Mouse (Mus musculus) CD4-positive, CD25-positive, alpha-beta regulatory T cell, adult 4 months (primary cell): ENCODE measurements around the gene Car3. TPM values are rescaled to one million over a fixed set of nuclear protein-coding genes. Genes with fewer than 3 reads are reported as not detected.
"Not testable (repeated sequence)": the region's sequence is repeated elsewhere in the genome, so short reads cannot be mapped to it uniquely, and the experiment has no call there.

Experiments used
- ATAC-seq: one replicate; pipeline ENCODE4 v1.8.0; 2017
- polyA plus RNA-seq, 2 experiments: library from polyadenylated mRNA; unstranded; fragments of 100-300 nt; shearing (Covaris generic); gene quantifications; one replicate each; pipeline ENCODE4 v1.2.1; 2017

Gene Car3
- polyA plus RNA-seq, result not detected

DNA sequence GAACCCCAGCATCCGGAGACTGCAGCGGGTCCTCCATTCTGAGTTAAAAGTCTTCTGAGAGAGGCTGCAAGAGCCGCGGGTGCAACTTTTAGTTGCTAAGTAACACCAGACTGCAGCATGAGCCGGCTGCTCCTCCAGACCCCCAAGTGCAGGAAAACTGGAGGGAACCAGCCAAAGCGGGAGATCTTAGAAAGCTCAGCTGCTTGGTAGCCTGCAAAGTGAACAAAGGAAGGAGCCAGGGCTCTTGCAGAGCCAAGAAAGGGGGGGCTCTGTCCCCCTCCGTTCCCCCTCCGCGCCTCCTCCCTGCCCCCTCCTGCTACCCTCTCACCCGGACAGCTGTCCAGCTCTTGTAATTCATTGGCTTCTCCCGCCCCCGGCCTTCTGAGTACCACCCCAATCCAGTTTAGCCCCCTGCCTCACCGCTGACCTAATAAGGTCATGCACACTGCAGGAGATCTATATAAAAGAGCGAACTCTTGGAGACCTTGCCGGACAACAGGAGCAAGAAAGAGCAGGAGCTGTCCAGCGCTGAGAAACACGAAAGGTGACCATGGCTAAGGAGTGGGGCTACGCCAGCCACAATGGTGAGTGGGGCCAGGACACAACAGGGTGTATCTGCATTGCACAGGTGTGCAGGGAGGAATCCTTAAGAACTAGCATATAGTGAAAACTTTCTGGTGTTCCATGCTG lies at the start of gene Car3:
Gene Car3 (plus strand): TSS at position 491 of the 690 bp plus-strand sequence.
- no peak for ATAC-seq

DNA sequence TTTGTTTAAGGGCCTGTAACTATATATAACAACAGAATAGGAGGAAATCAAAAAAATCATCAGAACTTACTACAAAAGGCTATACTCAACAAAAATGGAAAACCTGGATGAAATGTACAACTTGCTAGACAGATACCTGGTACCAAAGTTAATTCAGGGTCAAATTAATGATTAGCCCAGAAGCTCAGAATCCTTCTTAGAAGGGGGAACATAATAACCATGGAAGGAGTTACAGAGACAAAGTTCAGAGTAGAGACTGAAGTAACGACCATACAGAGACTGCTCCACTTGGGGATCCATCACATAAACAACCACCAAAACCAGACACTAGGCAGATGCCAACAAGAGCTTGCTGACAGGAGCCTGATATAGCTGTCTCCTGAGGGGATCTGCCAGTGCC lies 47.9 kb upstream of the Car3 start:
- ATAC-seq, result not testable (repeated sequence)

DNA sequence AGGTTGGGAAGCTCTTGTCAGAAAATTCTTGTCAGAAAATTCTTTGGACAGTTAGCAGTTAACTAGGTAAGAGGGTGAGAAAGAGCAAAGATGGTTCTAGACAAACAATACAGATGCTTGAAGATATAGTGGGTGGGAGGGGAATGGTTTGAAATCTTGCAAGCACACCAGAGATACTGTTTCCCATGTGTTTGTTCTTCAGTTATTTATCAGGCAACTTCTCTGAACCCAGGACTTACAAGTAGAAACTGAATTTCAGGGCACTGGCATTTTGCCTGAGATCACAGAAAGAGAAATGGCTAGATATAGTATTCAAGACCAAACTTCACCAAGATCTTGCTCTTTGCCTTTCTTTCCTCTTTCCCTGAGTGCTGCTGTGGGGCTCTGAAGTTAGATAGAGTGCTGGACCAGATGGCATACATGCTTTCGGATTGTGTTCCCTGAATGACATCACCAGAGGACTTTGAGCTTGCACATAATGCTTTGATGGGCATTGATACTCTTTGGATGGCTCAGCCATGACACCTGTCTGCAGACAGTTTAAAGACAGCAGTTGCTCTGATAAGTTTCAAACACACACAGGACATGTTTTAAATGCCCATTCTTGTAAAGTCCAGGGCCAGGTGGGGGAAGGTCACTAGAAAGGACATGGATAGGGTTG lies 43.3 kb upstream of the Car3 start:
- ATAC-seq, result no peak

DNA sequence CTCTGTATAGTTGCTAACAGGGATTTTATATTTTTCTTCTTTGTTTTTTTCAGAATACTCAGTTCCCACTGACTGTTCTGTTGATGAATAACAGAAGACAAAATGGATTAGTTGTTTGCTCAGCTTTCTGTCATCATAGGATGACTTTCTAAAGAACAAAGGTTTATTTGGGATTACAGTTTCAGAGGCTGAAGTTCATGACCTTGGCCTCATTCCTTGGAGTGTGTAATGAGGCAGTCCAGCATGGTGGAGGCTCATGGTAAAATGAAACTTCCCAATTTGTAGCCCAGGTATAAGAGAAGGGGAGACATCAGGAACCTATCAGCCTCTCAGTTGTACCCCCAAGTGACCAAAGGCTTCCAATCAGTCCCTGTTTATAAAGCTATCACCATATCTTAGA lies 34.4 kb upstream of the Car3 start:
- ATAC-seq, result no peak

DNA sequence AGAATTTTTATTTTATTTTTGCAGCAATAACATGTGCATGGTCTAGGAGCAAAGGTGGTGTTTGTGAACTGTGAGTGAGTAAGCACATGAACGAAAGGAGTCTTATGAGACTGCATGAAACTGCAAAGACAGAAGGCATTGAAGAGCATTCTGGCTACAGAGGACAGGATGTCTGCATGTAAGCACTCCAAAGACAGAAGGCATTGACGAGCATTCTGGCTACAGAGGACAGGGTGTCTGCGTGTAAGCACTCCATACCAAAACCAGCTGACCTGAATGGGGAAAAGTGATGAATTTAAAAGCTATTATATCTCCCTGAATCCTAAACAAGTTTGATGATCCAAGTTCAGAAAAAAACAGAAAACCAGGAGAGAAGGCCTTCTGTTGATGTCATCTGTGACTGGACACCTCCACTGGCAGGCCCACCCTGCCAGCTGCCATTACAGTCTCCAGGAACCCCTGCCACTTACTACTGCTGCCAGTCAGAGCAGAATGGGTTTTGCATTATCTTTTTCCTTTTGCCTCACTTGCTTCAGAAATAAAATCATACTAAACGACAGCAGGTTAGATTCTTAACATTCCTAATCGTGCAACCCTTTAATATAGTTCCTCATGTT lies 32.0 kb upstream of the Car3 start:
- ATAC-seq, result no peak

DNA sequence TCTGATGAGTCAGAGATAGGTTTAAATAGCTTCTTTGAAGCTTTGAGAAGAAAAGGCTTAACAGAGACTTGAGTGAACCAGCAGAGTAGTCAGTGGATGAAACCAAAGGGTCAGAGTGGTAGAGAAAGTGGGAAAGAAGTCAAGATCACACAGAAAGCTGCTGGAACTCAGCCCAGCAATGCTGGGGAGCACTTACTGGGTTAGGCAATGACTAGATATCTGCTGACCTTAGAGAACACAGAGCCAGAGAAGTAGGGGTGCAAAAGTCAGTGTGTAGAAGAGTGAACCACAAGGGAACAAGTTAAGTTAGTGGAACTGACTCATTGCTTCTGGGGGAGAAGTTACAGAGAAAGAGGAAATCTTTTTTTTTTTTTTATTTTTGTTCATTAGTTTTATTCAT lies 30.5 kb upstream of the Car3 start:
- no peak for ATAC-seq

DNA sequence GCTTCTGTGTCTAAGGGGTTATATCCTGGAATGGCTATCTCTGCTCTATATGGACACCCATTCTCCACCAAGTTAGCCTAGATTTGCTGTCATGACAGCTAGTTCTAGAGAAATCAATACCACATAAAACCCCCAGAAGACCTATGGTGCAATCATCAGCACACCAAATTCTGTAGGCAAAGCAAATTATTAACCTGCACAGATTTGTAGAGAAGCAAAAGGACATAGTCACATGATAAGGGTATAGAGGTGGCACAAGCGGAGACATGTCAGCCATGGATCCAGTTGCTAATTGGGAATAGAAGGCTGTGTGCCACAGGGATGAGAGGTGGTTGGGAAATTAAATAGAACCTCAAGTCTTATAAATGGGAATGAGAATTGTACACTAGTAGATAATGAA lies 24.4 kb upstream of the Car3 start:
- no peak for ATAC-seq

DNA sequence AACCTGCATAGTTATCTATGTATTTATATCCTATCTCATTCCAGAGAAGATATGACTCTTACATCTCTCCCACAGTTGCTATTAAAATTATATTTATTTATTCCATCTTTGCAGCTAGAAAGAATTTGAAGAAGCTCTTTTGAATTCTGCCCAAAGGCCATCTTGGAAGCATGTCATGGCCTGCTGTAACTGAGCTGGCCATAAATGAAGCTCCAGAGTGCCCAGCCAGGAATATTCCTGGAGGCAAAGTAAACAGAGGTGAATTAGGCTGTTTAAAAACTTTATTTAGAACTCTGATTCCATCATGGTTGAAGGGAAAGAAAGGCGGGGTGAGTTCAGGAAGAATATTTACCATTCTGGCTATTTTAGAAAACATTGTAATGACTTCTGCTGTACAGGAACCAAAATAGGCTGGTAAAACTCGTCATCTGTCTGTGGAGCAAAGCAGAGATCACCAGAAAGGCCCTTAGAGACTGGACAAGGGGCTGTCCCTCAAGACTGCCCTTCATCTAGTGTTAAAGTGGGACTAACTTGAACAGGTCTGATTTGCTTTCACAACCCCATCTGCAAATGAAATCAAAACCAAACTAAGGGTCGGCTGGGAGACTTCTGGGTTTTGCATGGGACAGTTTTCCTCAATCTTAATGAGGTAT lies 23.7 kb upstream of the Car3 start:
- no peak for ATAC-seq

DNA sequence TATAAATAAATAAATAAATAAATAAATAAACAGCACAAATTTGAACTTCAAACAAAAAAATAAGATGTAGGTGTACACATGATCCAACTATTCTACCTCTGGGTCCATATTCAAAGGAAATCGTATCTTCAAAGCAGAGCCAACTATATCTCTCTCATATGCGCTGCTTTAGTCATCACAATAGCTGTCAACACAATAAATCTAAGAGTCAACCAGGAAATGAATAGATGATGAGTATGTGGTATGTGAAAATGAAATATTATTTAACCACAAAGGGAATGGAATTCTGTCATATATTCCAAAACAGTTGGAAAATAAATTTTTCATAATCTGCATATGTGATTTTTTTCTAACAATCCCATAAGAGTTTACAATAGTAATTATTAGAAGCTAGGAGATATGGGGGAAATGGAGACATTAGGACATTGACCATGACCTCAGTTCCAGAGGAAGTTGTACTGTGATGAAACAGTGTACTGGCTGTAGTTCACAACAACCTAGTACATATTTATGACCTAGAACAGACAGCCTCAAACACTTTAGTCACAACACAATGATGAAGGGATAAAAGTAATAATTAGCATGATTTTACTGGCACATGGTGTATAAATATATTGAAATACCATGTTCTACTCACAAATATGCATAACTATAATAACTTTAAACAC lies 14.6 kb upstream of the Car3 start:
- ATAC-seq, result no peak

DNA sequence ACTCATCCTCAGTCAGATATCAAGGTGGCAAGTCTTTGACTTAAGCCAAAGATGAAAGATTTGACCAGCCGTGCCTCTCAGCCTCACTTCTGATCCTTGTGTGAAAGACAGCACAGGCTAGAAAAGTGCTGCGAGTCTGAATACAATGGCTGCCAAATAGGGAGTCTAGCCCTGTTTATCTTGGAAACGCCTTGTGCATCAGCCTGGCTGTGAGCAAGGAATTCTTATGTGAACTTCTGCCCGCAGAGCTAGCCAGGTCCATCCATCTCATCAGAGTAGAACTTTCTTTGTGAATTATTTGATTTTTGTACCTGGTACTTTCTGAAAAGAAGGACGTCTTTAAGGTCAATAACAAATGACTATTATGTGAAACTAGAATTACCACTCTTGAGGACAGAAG lies 9.3 kb upstream of the Car3 start:
- ATAC-seq, result no peak

DNA sequence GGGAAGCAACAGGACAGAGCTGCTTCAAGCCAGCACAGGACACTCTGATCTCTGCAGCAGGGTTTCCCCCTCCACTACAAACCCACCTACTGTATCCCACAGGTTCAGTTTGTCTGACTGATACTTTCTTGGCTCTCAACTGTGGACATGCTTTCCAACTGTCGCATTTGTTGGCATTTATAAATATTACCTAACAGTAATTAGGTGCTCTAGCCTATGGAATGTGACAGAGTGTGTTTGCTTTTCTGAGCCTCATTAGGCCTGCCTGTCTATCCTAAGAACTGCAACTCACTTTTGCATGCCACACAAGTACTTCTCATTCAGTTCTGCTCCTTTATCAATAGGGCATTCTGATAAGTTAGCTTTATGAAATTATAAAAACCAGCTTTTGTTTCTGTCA lies 8.9 kb upstream of the Car3 start:
- ATAC-seq, result no peak

DNA sequence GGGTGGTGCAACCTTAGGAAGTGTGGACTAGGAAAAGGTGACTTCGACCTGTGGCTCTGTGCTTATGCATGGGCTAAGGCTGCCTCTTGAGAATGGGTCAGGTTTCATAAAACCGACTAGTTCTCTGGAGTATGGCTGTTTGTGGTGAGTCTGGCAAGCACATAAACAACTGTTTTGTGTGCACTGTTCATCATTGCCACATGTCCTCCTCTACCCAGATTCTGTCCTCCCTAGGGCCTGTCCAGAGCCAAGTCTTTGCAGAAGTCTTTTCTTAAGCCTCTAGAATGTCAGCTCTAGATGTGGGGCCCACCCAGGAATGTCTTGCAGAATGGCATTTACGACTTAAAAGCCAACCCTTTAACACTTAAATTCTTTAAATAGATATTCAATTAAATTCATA lies 5.4 kb upstream of the Car3 start:
- no peak for ATAC-seq

DNA sequence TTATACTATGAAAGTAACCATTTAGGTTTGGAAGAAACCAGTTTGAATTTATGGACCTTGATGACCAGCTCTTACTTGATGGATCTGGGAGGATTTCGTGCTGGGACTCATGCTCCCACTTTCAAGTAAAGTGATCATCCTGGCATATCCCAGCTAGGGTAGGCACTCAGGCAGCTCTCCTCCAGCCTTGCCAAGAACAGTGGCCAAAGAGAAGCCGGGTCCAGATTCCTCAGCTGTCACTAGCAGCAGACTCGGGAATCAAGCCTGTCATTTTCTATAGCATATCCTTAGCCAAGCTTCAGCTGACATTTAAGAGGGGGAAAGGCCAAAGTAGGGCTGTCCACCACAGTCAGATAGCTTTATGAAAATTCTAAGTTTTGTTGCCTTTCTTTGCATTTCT lies 3.0 kb upstream of the Car3 start:
- no peak for ATAC-seq

DNA sequence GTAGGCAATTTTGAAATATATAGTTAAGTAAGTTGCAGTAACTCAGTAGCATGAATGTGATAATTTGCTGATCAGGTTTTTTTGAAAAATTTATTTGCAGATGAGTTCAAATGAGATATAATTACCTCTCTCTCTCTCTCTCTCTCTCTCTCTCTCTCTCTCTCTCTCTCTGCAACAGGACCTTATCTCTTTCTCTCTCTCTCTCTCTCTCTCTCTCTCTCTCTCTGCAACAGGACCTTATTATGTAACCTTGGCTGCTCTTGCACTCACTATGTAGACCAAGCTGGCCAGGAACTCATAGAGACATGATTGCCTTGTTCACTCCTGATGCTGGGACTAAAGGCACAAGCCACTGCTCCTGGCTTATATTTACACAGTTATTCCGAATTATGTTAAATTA lies 2.1 kb upstream of the Car3 start:
- ATAC-seq, result no peak

DNA sequence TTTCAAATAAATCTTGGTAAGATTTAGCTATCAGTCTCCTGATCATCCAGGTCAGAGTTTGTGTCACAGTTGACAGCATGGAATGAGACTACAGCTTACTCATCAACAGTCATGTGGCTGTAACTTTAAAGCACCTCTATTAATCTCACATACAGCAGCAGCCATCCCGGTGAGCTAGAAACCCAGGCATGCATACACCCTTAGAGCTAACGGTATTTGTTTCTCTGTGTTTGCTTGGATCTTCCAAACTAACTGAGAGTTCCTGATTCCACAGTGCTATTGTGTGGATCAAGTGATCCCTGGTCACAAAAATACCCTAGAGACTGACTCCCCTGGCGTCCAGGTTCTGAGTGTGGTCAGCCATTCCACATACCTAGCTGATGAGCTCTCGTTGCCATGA lies 1.5 kb upstream of the Car3 start:
- ATAC-seq, result no peak

DNA sequence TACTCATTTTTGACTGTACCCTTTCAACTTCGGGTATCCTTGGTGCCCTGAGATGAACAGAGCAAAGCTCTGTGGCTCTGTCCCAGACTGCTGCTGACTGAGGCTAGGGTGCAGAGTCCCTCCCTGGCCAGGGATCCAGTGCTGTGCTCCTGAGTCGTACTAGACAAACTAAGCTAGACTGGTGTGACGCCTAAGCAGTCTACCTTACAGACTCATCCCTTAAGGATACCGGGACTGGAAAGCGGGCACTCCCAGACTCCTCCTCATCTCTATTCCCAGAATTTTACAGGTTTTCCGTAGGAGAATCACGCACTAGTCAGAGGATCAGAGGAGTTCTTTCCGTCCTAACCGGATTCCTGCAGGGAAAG lies 674 bp upstream of the Car3 start:
- no peak for ATAC-seq

DNA sequence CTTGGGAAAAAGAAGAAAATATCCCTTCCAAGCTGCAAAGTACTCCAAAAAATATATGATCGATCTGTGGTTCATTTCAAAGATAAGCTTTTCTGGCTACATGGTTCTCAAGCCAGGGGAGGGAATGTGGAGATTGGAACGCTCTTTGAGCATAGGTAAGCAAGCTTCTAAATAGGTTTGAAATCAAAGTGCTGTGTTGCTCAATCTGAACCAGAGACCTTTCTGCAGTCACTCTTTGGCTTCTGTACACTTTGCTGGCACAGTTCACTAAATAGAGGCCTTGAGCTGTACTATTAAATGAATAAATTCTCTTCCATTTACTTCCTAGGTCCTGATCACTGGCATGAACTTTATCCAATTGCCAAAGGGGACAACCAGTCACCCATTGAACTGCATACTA lies 610 bp downstream of the Car3 start:
- ATAC-seq, result no peak

DNA sequence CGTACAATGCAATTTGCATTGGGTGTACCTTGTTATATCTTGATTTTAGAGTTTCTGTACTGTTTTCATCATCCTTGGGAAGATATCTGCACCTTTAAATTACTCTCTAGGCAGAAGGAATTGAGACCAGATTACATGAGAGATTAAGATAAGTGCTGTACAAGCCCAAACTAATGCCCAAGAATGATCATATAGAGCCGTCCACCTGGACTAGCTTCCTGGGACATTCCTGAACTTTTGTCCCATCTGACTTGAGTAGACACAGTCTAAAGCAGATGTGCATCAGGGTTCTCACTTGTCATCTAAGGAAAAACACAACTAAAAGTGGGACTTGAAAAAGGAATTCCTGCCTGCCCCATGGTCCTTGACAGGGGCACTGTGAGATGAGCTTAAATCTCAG lies 2.6 kb downstream of the Car3 start:
- no peak for ATAC-seq

DNA sequence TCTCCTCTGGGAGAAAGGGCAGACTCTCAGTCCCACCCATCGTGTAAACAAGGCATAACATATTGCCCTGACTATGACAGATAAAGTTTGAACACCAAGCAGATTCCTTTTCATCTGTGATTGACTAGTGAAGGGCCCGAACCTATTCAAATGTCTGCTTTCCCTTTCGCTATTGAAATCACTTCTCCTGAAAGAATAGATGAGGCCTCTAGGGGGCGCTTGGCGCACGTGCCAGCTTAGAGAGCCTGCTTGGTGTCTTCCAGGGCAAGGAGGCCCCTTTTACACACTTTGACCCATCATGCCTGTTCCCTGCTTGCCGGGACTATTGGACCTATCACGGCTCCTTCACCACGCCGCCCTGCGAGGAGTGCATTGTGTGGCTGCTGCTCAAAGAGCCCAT lies 6.5 kb downstream of the Car3 start:
- ATAC-seq, result peak; percentile 93

DNA sequence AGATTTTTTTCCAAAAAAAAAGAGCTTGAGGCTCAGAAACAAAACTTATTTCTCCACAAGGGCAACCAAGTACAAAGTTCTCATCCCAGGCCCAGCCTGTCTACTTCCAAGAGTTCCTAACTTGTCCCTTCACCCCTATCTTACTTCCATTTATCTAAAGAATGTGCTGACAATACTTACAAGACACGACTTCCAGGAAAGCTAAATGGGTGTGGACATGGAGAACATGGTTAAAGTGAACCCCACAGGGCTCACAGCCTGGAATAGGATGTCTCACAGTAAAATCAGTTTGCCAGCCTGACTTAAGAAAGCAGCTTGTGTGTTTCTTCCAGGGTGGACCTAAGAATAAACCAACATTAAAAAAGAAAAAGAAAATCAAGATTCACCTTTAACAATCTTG lies 7.2 kb downstream of the Car3 start:
- no peak for ATAC-seq

DNA sequence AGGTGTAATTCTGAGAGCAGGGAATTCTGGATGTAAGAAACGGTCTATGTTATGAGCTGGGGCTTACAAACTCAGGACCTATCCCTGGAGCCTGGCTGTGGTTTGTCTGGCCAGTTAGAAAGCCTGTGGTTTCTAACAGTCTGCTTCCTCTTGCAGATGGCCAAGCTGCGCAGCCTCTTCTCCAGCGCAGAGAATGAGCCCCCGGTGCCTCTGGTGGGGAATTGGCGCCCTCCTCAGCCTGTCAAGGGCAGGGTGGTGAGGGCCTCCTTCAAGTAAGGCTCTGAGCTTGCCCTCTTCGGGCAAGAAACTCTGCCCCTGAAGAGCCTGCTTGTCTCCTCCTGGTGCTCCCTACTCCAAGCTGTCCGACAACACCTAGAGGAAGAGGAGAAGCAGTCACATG lies 8.1 kb downstream of the Car3 start:
- no peak for ATAC-seq

DNA sequence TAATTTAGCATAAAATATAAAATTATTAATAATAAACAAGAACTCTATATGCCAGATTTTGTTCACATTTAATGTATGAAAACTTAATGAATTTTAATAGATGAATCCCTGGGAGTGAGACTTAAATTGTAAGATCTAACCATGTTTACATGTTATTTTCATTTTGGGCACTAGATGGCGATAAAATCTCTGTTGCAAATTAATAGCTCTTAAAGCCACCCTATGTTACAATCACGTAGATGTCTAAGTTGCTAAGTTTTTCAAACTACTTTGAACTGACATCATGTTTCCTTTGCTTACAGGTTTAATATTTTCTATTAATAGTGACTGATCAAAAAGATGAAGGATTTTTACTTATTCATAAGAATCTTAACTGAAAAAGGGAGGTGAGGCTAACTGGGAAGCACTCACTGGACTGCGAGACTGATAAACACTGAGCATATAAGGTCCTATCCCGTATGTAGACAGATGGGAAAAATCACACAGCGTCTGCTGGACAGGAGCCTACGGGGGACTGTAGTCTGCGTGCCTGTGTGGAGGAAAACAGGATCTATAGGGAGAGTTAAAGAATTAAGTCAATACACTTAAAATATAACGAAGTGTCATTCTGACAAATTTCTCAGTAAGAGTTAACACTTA lies 11.2 kb downstream of the Car3 start:
- ATAC-seq, result peak; percentile 50
